Comparison of ENCODE assay signal across 8 mouse cellular contexts in the genomic region with DNA sequence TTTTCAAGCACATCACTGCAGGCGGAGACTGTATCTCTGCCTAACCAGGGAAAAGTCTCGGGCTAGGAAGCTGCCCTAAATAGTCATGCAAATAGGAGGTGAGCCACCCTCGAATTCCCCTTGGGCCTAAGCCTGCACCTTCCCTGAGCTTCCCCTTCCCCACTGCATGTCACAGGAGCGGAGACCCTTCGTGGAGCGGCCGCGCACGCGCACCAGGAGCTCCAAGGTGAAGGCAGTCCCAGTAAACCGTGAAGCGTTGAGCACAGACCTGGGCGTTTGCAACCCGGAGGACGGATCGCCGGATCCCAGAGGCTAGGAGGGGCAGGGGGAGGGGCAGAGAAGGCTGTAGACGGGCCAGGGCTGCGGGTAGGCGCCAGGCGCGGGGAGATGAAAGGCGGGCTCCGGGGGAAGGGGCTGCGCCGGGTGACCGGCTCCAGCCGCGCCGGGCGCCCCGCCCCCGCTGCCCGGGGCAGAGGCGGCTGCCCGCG. TPM values are rescaled to one million over a fixed set of nuclear protein-coding genes. Genes with fewer than 3 reads are reported as not detected.
DNase-seq lines count a peak whose midpoint lies in the region; ATAC-seq lines count a peak whose summit lies in the region.
"Had no signal": no experiment of that assay in that cellular context is flagged by ENCODE, and none has a peak within 500 bp of the region (broad histone marks: within the 10 kb centered on the region; RNA-seq: fewer than 3 reads in every experiment).

No protein-coding gene starts in this region.

- H3K4me2 ChIP-seq in heart, embryonic 15.5 days = peak overlapping the region; percentile 92
- peak overlapping the region; percentile 96 for H3K4me2 ChIP-seq in midbrain, embryonic 15.5 days

- ATAC-seq in heart, embryonic 15.5 days (replicated peaks; ENCODE audit: insufficient number of reproducible peaks, insufficient read depth, low FRiP score, low read depth) = peak; percentile 48; the same call in 1 of the 2 replicates
- ATAC-seq in midbrain, embryonic 15.5 days (replicated peaks) = peak; percentile 78
- no peak for ATAC-seq in cerebellum, adult (ENCODE audit: insufficient number of reproducible peaks, low FRiP score, low TSS enrichment)

- H3K4me1 ChIP-seq in heart, embryonic 15.5 days (replicated peaks) = peaks cover 23% of the 10 kb centered on the region
- peaks cover 27% of the 10 kb centered on the region for H3K4me1 ChIP-seq in midbrain, embryonic 15.5 days

- peak overlapping the region; percentile 54 for H3K9ac ChIP-seq in heart, embryonic 15.5 days
- peak overlapping the region; percentile 35 for H3K9ac ChIP-seq in midbrain, embryonic 15.5 days

- peak overlapping the region; percentile 60 for H3K4me3 ChIP-seq in heart, embryonic 15.5 days
- H3K4me3 ChIP-seq in midbrain, embryonic 15.5 days = peak overlapping the region; percentile 51

- no peaks in the 10 kb centered on the region for H3K36me3 ChIP-seq in heart, embryonic 15.5 days
- H3K36me3 ChIP-seq in midbrain, embryonic 15.5 days (replicated peaks) = no peaks in the 10 kb centered on the region

- no peaks in the 10 kb centered on the region for H3K9me3 ChIP-seq in heart, embryonic 15.5 days (replicated peaks)
- no peaks in the 10 kb centered on the region for H3K9me3 ChIP-seq in midbrain, embryonic 15.5 days

- peak overlapping the region; percentile 29; the same call in 1 of the 2 replicates for H3K27ac ChIP-seq in heart, embryonic 15.5 days
- no peak overlapping the region for H3K27ac ChIP-seq in midbrain, embryonic 15.5 days

- WGBS in heart, embryonic 15.5 days = 0% methylated on average over 37 of the region's 37 CpGs
- under 1% methylated on average over 36 of the region's 37 CpGs for WGBS in midbrain, embryonic 15.5 days

- H3K27me3 ChIP-seq in heart, embryonic 15.5 days = peaks cover 66% of the 10 kb centered on the region
- H3K27me3 ChIP-seq in midbrain, embryonic 15.5 days (replicated peaks) = peaks cover 81% of the 10 kb centered on the region

- DNase-seq in Muller cell, postnatal 12 days (ENCODE audit: inconsistent ontology term) = peak; percentile 69
- DNase-seq in adrenal gland, postnatal 25 days = peak; percentile 33
- peak; percentile 14 to 62 for DNase-seq in kidney, postnatal 25 days
- no peak for DNase-seq in natural killer cell, adult 2 months (ENCODE audit: low spot score in 2 of 2)

RNA-seq across cellular contexts. Expression of a gene that starts 2.9 kb away (rescaled TPM):
- total RNA-seq in adrenal gland, postnatal 25 days (2021) = 0.97 and 1.0 TPM in 2 replicates
- 2.4 TPM in 2 replicates for polyA plus RNA-seq in heart, embryonic 15.5 days (2015; fragmentation: Nextera tagmentation; extraction: Ambion mirVana)
- 0.60 and 0.83 TPM in 2 replicates for polyA plus RNA-seq in midbrain, embryonic 15.5 days (2015; fragmentation: Nextera tagmentation; extraction: Ambion mirVana)
- total RNA-seq: neutrophil, adult 5-6 weeks had no signal

Comparison
In these comparisons a context has a peak if more than half of its experiments do, and no peak if none do; other contexts are left out.
1. DNase-seq: peak in Muller cell, postnatal 12 days (single experiment), adrenal gland, postnatal 25 days (single experiment) and kidney, postnatal 25 days (2 of 2); none in natural killer cell, adult 2 months (0 of 2).